Mouse (Mus musculus): ENCODE measurements at regions not wholly inside any gene's neighbourhood (a gene's known extent, or its start where the extent isn't known, plus 50 kb on each side); places are given as distances from the start of the nearest gene placed in this dataset.

GRCm38 (mm10) chr4:102657244-102657643 is 83.9 kb upstream of the Sgip1 start:
- ChIA-PET POLR2A (no interaction called here), CTCF (interaction anchor here in 2 of 4 experiments (0.6 to 1.2 kb wide), 4 partner anchors 171 to 535 kb away, joined by 3 to 5 read pairs (median 4); no protein-coding TSS in a partner anchor)

GRCm38 (mm10) chr4:102658578-102658977 is 82.5 kb upstream of the Sgip1 start:
- ChIA-PET POLR2A (interaction anchor here in 1 of 4 experiments (0.6 kb wide), 1 partner anchor 1304 kb away, joined by 4 read pairs; no protein-coding TSS in a partner anchor), CTCF (interaction anchor here in 1 of 4 experiments (0.7 kb wide), 1 partner anchor 799 kb away, joined by 3 read pairs; no protein-coding TSS in a partner anchor)

- POLR2A ChIA-PET = interaction anchor here in 1 of 4 experiments (0.6 kb wide), 1 partner anchor 1925 kb away, joined by 3 read pairs; no protein-coding TSS in a partner anchor
- CTCF ChIA-PET = no interaction called here
Observed at GRCm38 (mm10) chr4:102663617-102664016, 77.5 kb upstream of the Sgip1 start.

- ChIA-PET CTCF (no interaction called here), POLR2A (no interaction called here)
Observed at GRCm38 (mm10) chr4:102682190-102682589, 58.9 kb upstream of the Sgip1 start.

- ChIA-PET CTCF (no interaction called here), POLR2A (no interaction called here)
Observed at GRCm38 (mm10) chr4:102685045-102685444, 56.1 kb upstream of the Sgip1 start.

GRCm38 (mm10) chr4:102688378-102688777 is 52.7 kb upstream of the Sgip1 start:
- POLR2A ChIA-PET = no interaction called here
- CTCF ChIA-PET = no interaction called here
